Mouse (Mus musculus): ENCODE data around the gene Cabp1.

Cabp1 gene

GRCm38 (mm10) chr5:115210380-115210779 is 16.2 kb upstream of the Cabp1 start:
- no peak for DNase-seq (ENCODE audit: extremely low read depth, low read depth)

DNA sequence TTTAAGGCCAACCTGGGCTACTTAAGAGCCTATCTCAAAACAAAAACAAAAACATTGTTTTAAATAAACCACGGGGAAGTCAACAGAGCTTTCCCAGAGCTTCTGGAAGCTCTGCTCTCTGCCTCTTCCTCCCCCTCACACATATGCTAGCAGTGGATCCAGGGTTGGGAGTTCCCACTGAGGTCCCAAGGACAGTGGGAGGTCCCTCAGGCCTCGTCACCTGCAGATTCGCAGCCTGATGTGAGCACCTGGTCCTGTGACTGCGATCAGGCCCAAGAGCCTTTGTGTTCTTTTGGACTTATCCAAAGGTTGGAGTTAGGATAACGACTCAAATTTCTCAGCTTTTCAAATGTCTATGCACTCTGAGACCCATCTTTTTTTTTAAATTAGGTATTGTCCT is 14.4 kb upstream of the Cabp1 start:
- no peak for DNase-seq (ENCODE audit: extremely low read depth, low read depth)

DNA sequence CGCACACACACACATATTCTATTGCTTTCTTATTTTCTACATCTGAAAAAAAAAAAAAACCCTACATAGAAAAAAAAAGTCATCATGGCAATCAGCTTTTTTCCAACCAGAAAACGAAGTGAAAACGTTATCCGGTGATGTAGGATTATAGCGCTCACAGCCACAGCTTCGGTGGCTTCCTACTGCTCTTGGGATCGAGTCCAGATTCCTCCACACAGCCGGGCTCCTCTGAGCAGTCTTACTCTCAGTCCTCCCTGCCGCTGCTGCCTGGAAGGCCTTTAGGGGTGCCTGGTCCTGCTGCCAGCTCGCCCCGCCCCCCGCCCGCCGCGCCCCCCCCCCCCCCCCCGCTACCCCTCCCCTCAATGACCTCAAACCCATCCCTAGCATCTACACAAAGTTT is 13.7 kb upstream of the Cabp1 start:
- DNase-seq (ENCODE audit: extremely low read depth, low read depth), result no peak

GRCm38 (mm10) chr5:115207244-115207643 is 13.1 kb upstream of the Cabp1 start:
- DNase-seq (ENCODE audit: extremely low read depth, low read depth), result no peak

DNA sequence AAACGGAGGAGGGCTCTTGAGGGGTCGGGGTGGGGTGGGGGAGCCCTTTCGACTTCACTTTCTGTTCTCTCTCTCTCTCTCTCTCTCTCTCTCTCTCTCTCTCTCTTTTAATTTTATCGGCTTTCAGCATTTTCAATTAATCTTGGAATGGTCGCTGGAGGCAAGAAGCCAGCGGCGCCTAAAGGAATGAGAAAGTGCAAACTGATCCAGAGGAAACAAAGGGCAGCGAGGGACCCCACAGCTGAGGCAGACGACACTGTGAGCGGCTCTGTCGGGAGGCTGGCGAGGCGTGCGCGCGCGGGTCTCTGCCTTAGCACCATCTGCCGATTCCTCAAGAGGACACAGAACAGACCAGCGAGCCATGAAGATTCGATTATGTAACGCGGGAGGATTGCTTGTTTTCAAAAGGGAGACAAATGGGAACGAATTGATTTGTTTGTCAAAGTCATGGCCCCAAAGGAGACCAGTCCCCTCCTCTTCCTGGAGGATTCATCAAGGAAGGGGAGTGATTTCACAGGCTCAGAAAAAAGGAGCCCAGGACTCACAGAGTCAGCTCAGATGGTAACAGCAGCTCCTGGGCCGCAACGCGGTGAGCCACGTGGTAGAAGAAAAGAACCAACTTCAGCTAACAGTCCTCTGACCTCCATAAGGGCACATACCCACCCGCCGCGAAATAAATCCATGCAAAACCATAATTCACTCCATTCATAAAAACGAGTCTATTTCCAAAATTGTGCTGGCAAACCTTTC is 10.6 kb upstream of the Cabp1 start:
- DNase-seq (ENCODE audit: extremely low read depth, low read depth), result no peak

DNA sequence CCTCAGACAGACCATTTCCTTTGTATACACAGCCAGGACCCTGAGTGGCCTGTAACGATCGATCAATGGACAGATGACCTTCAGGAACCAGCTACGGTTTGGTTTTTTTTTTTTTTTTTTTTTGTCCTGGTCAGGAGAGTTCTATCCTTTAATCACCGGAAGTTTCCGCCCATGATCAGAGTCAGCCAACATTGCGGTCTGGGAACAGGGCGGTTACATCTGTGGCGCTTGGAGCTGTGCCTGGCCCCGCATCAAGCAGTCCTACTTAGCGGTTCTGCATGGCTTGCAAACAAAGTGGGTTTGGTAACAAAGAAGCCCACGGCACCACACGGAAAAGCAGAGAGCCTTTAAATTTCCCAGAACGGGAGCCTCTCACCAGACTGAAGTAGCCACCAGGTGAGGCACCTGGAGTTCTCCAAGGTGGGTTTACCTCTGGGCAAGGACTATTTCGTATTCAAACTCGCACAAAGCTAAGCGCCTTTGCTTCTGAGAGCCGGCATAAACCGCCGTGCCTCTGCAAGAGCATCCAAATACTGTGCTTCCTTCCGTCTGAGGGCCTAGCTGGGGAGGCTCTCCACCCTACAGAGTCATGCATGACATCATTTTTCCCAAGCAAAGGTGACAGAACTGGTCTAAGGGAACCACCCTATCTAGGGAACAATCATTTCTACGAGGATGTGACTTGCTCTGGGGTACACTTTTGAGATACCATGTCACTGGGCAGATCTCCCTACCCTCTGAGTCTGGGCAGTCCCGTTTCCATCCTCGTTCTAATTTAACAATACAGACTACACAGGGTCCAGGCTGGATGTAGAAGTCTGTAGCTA is 9.8 kb upstream of the Cabp1 start:
- DNase-seq (ENCODE audit: extremely low read depth, low read depth), result no peak

GRCm38 (mm10) chr5:115194626-115195221 is 543 bp upstream of the Cabp1 start:
- no peak for DNase-seq (ENCODE audit: extremely low read depth, low read depth)

DNA sequence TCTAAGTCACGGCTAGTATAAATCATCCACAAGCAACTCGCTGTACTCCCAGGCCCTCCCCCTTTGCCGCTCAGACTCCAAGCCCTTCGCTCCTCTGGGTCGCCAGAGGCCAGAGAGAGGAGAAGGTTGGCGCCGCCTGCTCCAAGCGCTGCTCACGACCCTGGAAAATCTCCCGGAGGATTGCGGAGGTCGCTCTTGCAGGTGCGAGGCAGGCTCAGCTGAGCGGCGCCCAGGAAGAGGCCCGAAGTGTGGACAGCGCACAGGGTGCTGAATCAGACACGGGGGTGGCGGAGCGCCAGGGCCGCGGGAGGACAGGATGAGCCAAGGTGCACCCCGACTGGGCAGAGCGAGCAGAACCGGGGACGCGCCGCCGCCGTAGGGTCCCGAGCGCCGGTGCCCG is 955 bp downstream of the Cabp1 start:
- no peak for DNase-seq (ENCODE audit: extremely low read depth, low read depth)

DNA sequence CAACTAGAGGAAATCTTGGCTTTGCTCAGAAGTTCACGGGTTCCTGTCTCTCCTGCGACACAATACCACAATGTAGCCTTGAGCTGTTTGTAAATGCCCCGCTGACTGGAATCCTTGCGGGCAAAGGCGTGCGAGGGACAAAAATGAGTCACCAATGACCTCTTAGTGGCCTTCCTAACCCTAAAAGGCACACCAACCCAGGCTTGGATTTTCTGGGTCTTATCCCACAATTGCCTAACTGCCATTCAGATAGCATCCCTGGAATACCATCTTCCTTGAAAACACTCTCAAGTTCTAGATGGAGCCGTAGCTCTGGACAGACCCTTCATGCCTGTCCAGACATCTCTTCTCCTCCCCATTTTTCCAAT is 1.4 kb downstream of the Cabp1 start:
- no peak for DNase-seq (ENCODE audit: extremely low read depth, low read depth)

DNA sequence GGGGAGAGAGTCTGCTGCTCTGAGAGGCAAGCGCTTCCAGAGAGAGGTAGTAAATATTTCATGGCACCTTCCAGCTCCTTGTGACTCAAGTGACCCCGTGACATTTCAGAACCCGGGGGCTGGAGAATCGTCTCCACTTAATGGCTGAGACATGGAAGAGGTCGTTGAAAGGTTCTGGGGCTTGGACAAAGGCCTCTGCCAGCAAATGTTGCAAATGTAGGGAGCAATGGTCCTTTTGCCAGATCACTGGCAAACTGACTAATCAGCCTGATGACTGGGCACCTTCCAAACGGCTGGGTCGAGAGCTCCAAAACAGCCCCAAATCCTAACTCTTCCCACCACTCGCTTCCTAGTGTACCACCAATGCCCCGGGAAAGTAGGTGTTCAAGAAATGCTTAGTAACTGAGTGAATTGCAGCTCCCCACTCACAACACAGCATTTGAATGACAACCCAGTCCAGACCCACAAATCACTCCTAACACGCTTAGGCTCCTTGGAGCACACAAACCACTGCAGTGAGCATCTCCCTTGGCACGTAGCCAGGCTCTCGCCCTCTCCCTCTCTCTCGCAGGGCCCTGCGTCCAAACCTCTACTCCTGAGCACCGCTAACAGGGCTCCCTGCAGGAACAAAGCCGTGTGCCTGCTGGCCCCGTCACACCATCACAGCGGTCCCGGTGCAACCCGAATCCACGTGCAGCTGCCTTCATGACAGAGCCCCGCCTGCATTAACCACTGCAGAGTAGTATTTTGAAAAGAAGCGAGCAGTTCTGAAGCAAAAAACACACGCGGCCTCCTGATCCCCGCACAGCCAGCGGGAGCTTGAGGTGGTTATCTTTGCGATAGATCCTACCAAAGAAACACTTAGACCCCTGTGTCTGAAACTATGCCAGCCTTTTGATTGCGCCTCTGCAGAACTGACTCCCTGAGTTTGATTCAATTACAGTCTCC is 2.0 kb downstream of the Cabp1 start:
- no peak for DNase-seq (ENCODE audit: extremely low read depth, low read depth)

DNA sequence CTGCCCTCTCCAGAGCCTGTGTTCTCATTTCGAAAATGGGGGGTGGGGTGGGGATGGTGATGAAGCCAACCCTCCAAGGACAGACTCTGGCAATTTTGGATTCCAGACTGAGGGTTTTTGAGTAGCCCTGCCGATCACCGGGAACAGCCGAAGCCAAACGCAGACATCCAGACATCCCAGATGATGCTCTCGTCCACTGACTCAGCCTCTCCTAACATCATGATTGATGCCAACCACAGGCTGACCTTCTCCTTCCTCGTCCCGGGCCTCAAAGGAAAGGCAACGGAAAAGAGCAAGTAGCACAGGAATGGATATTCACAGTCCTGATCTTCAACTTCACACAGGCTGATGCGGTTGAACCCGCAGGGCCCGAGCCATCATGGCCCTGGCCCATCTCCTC is 4.1 kb downstream of the Cabp1 start:
- DNase-seq (ENCODE audit: extremely low read depth, low read depth), result no peak

GRCm38 (mm10) chr5:115188824-115189223 is 5.4 kb downstream of the Cabp1 start:
- no peak for DNase-seq (ENCODE audit: extremely low read depth, low read depth)

DNA sequence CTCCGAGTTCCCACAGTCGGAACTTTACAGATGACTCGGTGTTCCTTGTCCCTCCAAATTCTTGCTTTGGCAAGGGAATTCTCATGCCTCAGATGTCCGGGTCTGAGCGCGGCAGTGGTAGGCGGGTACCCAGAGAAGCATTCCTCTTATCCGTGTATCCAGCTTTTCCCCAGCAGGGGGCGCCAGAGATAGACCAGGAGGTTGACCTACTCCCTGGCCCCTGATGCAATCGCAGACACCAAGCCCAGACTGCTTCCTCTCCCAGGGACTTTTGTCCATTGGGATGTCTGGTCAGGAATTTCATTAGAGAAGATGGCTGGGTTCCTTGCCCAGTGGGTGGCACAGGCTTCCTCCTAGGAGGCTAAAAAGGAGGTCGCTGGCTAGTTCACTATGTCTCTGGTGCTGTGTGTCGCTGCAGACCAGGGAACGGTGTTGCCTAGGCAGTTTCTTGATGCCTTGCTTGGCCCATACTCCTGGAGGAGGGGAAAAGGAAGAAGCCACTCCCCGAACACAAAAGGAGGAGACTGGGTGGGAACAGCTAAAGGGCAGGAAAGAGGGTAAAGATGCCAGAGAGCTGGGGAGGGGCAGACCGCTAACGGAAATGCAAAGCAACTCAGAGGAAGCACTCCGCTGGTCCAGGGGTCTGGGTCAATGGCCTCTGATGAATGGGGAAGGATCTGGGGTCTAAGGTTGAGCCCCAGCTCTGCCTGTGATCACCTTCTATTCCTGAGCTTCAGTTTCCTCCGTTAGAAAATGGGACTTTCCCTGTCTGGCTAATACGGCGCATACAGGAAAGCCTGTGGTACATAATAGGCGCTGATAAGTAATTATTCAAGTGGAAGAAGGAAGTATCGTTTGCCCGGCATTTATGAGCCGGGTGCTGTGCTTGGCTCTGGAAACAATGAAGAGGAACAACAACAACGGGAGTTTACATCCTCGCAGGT is 6.7 kb downstream of the Cabp1 start:
- DNase-seq (ENCODE audit: extremely low read depth, low read depth), result peak; percentile 80

GRCm38 (mm10) chr5:115186371-115187073 is 7.7 kb downstream of the Cabp1 start:
- no peak for DNase-seq (ENCODE audit: extremely low read depth, low read depth)

GRCm38 (mm10) chr5:115184726-115185125 is 9.5 kb downstream of the Cabp1 start:
- DNase-seq (ENCODE audit: extremely low read depth, low read depth), result no peak

DNA sequence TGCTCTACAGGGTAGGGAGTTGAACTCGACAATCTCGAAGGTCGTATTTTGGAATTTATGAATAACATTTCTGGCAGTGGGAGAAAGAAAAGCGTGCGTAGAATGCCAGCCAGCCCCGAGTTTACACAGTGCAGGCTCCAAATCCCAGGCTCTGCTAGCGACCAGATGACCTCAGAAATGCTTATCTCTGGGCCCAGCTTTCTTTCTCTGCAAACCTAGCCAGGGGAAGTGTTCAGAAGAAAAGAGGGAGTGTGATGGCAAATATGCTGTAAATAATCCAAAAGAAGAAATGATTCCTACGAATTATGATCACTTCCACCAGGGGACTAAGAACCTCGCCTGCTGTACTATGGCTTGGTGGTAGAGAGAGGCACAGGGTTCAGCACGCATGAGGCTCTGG is 10.7 kb downstream of the Cabp1 start:
- DNase-seq (ENCODE audit: extremely low read depth, low read depth), result no peak

- DNase-seq (ENCODE audit: extremely low read depth, low read depth), result no peak
Observed at GRCm38 (mm10) chr5:115182925-115183324, 11.3 kb downstream of the Cabp1 start.

- no peak for DNase-seq (ENCODE audit: extremely low read depth, low read depth)
Observed at GRCm38 (mm10) chr5:115181248-115181940, 12.8 kb downstream of the Cabp1 start.

DNA sequence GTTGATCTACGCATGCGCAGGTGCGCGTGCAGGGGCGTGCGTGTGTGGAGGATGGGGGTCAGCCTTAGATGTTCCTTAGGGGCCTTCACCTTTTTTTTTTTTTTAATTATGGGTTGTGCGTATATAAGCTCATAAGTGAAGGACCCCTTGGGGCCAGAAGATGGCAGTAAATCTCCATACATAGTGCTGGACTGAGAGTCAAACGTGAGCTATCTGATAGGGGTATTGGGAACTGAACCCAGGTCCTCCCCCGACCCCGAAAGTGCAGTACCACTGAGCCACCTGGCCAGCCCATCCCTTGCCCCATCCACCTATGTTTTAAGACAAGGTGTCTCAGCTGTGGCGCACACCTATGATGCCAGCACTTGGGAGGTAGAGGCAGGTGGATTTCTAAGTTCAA is 14.6 kb downstream of the Cabp1 start:
- no peak for DNase-seq (ENCODE audit: extremely low read depth, low read depth)

All from MEL-GATA-1-ER (cell line).